Mouse (Mus musculus) heart, postnatal 0 days (tissue): Measurements from ENCODE around the gene Lonp1.

Source experiments
- CTCF ChIP-seq: IDR thresholded peaks from 2 replicates; pipeline ENCODE4 v1.5.1; 2016; ENCODE audit warnings: antibody characterized with exemption, control low read depth, low read depth
- EP300 ChIP-seq: IDR thresholded peaks from 2 replicates; pipeline ENCODE4 v1.6.1; 2016; ENCODE audit warnings: antibody characterized with exemption, low read depth

GRCm38 (mm10) chr17:56666384-56666783 lies 39.7 kb upstream of the Lonp1 start:
- TF ChIP-seq CTCF (no peak), EP300 (no peak)
